Mouse (Mus musculus): ENCODE data around the gene Ccdc28a.

The Ccdc28a gene

DNA sequence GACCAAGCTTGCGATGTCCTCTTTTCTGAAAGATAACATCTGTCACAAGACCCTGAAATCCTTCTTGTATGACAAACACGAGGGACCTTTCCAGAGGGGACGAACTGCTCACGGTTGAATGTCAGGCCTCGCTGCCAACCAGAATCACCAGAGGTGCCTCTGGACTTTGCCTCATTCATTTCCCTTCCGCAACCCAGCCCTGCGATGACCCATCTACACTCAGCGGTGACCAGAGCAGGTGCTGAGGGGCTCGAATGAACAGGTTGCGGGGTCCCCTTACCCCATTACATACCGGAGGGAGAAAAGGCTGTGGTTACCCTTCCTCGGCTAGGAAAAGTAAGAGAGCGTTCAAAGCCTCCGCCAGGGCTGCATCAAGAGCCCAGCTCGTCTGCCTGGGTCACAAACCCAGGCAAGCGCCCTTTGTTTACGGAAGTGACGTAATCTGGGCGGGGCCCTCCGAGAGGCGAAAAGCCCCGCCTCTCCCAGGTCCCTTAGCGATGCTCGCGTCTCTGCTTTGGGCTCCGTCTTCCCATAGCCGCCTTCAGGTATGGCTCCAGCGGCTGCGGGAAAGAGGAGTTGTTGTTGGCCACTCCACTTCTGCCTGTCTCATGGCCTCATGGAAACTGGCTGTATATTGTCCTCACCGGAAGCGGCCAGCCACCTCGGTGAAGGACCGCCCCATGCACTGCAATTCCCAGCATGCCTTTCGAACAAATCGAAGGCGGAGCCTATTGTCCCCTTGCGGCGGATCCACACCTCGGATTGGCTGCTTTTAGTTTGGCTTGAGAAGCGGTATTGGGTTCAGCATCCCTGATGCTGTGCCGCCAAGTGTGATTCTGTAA is at the start of gene Ccdc28a:
Ccdc28a (minus strand) TSS at position 439 of the 842 bp plus-strand sequence.
- DNase-seq (ENCODE audit: low read depth, low spot score) = peak; percentile 96

DNA sequence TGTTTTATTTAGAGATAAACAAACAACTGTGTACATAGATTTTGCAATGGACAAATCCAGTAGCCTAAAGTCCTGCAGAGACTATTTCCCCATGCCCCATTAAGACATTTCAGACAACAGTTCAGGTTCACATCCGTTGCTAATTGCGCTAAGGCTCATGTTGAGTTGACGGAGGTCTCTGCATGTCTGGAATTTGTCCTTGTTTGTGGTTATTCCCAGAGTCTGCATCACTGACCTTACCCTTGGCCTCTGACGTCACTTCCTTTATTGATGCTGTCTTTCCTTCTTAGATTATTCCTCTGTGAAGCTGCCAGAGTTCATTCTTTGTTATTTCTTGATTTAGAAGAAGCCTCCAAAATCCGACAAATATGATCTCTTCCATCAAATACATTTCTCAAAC is 49.2 kb upstream of the Ccdc28a start:
- no peak for DNase-seq (ENCODE audit: low read depth, low spot score)

DNA sequence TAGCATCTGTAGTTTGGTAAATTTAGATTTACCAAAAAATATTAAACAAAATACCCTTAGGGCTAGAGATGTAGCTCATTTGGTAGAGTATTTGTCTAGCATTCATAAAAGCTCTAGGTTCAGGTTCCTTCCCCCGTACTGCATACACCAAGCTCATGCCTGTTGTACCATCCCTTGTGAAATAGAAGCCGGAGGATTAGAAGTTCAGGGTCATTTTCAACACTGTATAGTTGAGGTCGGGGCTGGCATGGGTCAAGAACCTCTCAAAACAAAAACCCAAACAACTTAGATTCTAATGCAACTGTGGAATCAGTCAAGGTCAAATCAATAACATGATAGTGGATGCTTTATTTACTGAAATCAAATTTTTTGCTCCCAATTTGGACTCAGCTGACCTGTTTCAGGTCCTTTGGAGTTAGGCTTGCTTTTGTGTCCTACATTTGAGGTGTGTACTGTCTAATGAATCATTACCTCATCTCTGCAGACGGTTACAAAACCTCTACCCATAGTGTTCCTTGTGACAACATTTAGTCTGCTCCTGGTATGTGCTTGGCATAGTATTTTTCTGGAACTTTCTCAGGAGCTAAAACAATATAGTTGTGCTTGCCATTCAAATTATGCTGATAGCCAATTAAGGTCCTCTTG is 41.4 kb upstream of the Ccdc28a start:
- no peak for DNase-seq (ENCODE audit: low read depth, low spot score)

DNA sequence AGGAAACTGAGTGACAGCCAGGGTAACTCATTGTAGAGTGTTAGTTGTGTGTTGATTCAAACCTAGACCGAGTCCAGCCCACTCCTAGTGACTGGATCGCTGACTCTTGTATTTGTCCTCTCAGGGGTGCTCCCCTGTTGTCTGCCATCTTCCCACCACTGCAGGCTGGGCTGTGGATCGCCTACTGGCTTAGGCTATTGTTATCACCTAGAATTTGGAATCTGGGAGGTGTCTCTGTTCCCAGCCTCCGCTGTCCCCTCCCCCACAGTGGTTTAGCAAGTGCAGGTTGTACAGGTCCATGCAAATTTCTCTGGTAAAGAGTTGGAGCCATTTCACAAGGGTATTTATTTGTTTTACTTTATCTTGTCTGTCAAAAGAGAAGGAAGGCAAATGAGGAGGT is 16.5 kb upstream of the Ccdc28a start:
- DNase-seq (ENCODE audit: low read depth, low spot score) = no peak

DNA sequence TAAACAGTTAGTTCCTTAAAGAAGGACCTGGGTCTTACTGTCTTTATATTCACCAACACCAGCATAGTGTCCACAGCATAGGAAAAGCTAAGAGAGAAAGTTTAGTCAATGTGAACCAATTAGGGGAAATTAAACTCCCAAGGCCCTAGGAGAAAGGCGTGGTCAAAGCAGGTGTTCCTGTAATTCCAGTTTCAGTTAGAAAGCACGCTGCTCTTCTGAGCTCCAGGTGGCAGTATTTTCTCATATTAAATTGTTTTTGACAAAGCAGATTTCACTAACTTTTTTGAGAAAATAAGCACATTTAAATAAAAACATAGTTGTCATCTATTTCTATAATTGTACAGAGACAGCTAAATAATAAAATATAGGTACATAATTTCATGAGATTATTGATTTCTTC is 8.8 kb upstream of the Ccdc28a start:
- no peak for DNase-seq (ENCODE audit: low read depth, low spot score)

DNA sequence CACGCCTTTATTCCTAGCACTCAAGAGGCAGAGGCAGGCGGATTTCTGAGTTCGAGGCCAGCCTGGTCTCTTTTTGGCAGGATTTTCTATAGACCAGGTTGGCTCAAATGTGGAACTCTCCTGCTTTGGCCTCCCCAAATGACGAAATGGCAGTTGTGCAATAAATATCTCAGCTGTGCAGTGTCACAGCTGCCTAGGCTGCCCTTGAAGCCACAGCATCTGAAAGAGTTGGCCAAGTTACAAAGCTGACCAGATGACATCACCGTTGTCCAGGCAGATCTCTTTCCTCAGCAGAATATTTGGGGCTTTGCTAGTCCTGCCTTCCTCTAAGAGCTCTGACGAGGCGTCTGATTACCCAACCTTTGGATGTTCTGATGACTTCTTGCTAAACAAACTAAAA is 2.4 kb upstream of the Ccdc28a start:
- DNase-seq (ENCODE audit: low read depth, low spot score) = no peak

DNA sequence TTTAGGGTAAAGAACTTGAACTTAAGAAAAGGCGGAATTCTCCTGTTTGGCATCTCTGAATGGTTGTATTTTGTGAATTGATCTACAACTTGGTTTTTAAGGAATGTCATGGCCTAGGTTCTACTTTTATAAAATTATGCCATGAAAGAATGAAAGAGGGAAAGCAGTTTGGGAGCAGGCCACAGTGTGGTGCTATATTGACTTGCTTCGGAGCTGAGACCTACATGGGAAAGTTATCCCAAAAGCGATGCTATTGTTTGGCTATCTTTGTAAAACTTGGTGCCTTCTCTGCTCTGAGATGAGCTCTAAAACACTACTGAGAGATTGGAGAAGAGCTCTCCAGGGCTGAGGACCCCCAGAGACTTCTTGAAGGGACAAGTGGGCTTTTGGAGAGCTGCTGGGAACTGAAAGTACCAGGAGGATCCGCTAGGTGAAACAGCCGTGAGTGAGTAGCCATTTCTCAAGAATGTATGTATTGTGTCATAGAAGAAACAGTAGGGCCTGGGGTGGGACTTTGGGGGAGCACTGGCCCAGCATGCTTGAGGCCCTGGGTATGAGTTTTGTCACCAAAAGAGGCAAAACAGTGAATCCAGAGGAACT is 1.6 kb upstream of the Ccdc28a start:
- DNase-seq (ENCODE audit: low read depth, low spot score) = peak; percentile 8

DNA sequence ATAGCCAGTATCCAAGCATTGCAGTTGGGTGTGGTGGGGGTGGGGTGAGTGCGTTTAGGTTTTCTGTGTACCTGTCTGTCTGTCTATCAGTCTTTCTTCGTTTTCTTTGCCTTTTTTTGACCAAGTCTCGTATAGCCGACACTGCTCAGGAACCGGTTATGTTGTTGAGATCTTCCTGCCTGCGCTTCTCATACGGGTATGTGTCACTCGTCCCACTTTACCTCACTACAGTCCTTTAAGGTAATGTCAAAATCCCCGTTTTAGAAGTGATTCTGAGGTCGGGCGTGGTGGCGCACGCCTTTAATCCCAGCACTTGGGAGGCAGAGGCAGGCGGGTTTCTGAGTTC is 577 bp upstream of the Ccdc28a start:
- no peak for DNase-seq (ENCODE audit: low read depth, low spot score)

DNA sequence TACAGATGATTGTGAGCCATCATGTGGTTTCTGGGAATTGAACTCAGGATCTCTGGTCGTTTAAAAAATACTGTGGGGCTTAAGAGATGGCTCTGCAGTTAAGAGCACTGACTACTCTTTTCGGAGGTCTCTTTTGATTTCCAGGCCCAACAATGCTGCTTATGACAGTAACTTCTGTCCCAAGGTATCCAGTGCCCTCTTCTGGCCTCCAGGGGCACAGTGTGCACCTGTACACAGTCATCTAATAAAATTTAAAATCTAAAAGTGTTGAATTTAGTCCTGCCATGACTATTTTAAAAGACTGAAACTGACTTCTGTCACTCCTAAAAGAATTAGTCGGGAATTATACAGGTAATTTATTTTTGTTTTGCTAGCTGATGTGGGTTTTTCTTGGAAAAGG is 907 bp downstream of the Ccdc28a start:
- DNase-seq (ENCODE audit: low read depth, low spot score) = peak; percentile 63

DNA sequence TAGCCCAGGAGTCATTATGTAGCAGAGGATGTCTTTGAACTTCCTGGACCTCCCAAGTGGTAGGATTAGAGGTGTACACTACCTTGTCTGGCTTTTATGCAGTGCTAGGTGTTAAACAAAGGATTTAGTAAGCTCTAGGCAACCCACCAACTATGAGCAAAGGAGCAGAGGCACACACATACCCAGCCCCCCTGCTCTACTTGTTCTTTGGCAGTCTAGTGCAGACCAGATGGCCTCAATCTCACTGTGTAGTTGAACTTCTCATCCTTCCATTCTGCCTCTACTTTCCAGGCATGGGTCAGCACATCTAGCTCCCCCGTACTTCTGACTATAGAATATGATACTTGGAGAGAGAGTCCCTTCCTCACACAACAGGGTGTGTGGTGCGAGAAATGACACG is 10.4 kb downstream of the Ccdc28a start:
- no peak for DNase-seq (ENCODE audit: low read depth, low spot score)

DNA sequence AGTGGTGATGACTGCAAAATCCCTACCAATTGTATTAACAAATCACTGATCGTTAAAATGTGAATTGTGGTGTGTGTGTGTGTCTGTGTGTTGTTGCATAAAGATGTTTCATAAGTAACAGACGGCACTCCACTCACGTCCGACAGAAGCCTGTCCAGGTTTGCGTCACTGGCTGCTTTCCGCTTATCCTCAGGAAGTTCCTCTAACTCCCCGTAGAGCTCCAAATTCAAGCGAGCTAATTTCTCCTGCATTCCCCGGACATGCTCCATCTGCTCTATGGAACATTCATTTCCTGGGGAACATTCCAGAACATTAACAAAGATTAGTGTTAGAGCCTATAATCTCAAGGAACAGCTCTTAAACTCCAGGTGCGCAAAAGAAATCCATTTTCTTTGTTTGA is 15.4 kb downstream of the Ccdc28a start:
- no peak for DNase-seq (ENCODE audit: low read depth, low spot score)

DNA sequence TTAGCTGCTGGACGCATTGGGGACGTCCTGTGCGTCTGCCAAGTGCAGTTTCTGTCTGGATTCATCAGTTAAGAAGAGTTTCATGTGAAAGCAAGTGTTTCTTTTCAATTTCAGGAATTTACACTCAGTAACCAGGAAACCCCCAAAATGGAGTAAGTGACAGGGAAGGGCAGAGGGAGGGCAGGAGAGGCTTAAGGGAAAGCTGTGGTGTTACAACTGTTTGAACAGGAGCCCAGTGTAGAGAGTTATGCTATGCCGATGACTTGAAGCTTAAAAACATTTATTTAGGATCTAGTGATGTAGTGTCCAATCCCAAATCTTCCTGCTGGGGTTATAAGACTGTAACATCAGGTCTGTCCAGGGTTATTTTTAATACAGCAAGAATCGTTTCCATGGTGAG is 20.7 kb downstream of the Ccdc28a start:
- DNase-seq (ENCODE audit: low read depth, low spot score) = no peak

DNA sequence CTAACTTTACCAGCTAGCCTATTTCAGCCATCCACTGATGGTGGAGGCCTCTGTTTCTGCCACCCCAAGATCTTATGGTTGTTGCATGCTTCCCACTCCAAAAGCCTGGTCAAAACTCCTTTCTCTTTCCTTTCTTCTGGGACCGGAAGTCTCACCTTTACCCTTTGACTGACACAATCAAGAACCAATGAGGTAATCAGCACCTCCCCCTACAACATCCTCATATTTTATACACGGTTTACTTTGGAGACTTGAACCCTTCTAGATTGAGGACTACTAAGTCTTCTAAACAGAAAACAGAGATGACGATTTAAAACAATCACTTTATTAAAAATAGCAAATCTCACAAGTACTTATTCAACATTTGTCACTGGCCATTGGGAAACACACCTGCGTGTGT is 21.4 kb downstream of the Ccdc28a start:
- DNase-seq (ENCODE audit: low read depth, low spot score) = no peak

DNA sequence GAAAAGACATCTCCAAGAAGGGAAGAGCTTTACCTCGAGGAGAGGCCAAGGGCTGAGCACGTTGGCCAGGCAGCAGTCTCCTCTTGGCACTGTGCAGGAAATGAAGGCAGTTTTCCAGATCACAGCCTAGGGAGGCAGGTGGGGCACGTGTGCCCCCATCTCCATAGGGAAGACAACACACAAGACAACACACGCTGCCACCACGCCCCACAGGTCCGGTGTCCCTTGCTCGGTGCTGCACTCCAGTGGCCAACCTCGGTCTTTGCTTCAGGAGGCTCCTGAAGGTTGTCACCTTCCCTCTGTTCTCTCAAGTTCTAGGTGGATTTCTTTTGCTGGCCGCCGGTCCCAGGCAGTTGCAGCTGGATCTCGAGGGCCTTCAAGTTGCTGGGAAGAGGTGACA is 24.1 kb downstream of the Ccdc28a start, which contains the start of gene Ect2l:
Ect2l (minus strand) TSS at position 165 of the 400 bp plus-strand sequence.
- peak; percentile 71 for DNase-seq (ENCODE audit: low read depth, low spot score)

DNA sequence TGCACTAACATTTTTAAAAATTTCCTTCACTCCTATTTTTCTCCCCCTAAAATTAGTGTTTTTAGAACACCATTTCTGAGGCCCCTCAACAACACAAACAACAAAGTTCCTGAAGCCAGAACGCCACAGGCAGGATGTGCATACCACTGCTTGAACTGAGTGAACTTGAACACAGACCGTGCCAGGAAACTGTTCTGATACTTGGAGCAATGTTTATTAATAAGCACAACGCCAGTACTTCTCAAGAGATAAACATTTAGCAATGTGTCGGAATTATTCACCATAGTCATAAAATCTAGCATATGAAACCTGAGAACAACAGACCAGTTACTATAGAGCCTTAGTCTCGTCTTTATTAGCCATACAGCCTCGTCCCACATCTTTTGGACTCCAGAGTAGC is 24.7 kb downstream of the Ccdc28a start:
- DNase-seq (ENCODE audit: low read depth, low spot score) = no peak

DNA sequence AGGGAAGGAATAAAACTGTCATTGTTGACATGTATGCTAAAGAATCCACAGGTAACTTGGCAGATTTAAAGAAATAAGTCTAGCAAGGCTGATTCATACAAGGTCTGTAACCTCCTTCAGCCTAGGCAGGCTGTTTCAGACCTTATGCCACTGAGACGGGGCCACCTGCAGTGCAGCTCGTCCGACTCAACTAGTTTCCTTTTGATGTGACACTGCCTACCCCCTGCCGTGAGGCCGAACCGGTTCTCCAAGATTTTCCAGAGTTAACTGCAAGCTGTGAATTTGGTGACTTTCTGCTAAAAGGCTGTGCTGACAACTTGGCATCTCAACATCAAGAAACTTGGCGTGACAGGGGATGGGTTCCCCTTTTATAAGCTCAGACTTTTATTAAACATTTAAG is 30.7 kb downstream of the Ccdc28a start:
- DNase-seq (ENCODE audit: low read depth, low spot score) = no peak

DNA sequence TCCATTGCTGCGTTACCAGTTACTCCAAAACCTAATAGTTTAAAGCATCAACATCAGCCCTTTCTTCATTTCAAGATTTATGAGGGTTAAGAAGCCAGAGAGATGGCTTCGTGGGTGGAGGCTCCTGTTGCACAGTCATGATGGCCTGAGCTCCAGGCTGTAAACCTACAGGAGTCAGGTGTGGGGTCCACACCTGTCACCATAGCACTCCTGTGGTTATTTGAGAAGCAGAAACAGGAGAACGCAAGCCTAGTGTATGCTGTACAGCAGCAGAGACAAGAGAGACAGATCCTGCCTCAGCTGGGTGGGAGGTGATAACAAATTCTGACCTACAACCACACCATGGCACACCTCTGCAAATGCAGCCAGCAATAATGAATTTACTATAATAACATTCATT is 32.4 kb downstream of the Ccdc28a start:
- DNase-seq (ENCODE audit: low read depth, low spot score) = no peak

DNA sequence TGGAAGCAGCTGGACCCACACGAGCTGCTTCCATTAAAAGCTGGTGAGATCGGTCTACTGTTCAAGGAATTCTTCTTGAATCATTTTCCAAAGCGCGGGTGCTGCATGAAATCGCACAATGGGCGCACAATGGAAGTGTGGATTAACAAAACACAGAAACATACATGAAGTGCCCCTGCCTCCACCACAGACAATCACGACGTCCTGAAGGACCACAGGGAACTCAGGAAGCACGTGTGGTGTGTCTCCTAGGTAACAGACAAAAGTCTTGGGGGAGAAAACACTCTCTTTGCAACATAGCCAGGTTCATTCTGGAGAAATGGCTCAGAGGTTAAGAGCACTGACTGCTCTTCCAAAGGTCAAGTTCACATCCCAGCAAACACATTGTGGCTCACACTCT is 34.1 kb downstream of the Ccdc28a start:
- no peak for DNase-seq (ENCODE audit: low read depth, low spot score)

DNA sequence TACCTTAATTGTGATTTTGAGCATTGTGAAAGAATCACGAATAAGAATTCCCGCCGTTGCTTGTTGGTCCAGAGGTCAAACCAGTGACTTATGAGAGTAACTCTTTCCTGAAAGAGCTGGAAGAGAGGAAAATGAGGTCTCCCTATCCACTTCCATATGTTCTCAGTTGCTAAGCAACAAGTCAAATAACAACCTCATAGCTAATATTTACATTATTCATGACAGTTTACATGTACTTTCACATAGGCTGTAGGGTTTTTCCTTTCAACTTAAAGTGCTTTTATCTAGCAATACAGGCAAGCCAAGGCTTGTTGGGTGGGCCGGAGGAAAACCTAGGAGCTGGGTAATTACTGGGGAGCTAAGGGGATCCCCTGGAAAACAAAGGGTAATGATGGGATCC is 34.9 kb downstream of the Ccdc28a start:
- DNase-seq (ENCODE audit: low read depth, low spot score) = no peak

DNA sequence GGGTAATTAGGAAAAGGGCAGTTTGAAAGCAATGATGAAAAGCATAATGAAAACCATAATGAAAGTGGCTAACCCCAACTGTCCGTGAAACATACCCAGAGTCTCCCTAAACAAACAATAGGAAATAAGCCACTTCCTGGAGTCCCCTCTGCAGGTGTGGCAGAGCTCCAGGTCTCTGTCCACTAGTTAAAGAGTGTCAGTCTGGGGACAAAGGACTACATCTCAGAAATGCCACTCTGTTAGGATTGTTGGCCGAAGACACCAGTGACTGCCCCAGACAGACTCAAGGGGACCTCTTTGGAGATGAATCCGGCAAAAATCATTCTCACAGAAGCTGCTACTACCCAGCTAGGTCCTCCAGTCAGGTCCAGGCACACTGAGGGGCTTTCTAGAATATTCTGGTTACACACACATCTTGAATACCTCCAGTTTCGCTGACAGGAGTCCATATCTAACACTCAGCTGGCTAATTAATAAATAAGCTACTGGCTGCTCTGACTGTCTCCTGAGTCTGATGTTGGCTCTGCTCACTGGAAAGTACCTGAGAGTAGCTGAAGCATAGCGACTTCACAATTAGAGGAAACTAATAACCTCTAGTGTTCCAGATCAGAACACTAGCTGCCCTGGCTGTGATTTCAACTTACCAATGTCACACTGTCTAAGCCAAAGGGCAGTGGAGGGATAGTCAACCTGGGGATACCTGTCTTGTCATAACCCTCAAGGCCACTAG is 36.3 kb downstream of the Ccdc28a start:
- DNase-seq (ENCODE audit: low read depth, low spot score) = no peak

DNA sequence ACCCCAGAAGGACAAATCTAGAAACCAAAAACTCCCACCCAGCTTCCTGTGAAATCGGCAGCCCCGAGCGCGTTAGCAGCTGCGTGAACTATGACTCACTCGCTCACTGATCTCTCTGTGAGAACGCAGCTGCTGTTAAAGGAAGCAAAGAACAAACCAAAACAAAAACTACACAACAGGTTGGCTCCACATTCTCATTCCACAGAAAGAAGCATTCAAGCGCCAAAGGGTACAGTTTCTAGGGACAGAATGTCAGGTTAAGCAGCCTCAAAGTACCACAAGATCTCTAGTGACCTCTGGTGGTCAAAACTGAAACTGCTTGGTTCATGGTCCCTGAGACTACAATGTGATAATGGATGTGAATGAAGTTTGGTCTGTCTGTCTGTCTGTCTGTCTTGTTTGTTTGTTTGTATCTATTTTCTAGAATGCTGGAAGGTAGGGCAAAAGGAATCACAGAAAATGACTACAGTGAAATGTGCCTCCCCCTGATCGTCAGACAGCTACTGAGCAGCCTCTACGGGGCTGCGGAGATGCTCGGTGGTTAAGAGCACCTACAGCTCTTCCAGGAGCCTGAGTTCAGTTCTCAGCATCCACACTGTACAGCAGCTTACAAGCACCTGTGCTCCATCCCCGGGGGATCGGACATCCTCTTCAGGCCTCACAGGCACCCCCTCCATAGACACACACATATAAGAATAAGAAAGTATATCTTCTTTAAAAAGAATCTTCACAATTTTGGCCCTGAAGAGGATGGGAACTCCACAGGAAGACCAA is 37.4 kb downstream of the Ccdc28a start:
- DNase-seq (ENCODE audit: low read depth, low spot score) = peak; percentile 88

All from CD4-positive, CD25-positive, alpha-beta regulatory T cell, adult 2 months (primary cell).